Mouse (Mus musculus): ENCODE results near the gene Zfp382. TPM values are rescaled to one million over a fixed set of nuclear protein-coding genes. Genes with fewer than 3 reads are reported as not detected.
"Not testable (repeated sequence)": the region's sequence is repeated elsewhere in the genome, so short reads cannot be mapped to it uniquely, and the experiment has no call there.

The Zfp382 gene
- polyA plus RNA-seq, 1 experiment: 0.92 TPM

- no peak for DNase-seq (ENCODE audit: low read depth in 1 of 2, low spot score in 2 of 2)
- no peaks in the 10 kb centered on the region for H3K27me3 ChIP-seq (ENCODE audit: control insufficient read depth, insufficient read depth, low read length)
- peak overlapping the region; percentile 88 for H3K4me3 ChIP-seq (ENCODE audit: extremely low read depth, insufficient read depth, insufficient read length)
- H3K36me3 ChIP-seq (ENCODE audit: control insufficient read depth, insufficient read depth, low read length): no peaks in the 10 kb centered on the region
- TF ChIP-seq CTCF (IDR thresholded peaks at IDR 0.05; ENCODE audit: extremely low read depth, insufficient read depth, insufficient read length, insufficient replicate concordance): no peak
- TF ChIP-seq POLR2A (IDR thresholded peaks at IDR 0.05; ENCODE audit: low read depth, low read length): no peak
- H3K4me1 ChIP-seq (ENCODE audit: control insufficient read depth, insufficient read depth, insufficient read length): peaks cover 5% of the 10 kb centered on the region
- WGBS: under 1% methylated on average over 21 of the region's 21 CpGs
- peak overlapping the region; percentile 79 for H3K27ac ChIP-seq (ENCODE audit: insufficient read depth, low read length)
Measured at GRCm38 (mm10) chr7:30168914-30169582, 47.3 kb downstream of the Zfp382 start.

- no peaks in the 10 kb centered on the region for H3K36me3 ChIP-seq (ENCODE audit: control insufficient read depth, insufficient read depth, low read length)
- H3K27me3 ChIP-seq (ENCODE audit: control insufficient read depth, insufficient read depth, low read length): no peaks in the 10 kb centered on the region
- peak within 1 kb of the TSS; percentile 79 for H3K27ac ChIP-seq (ENCODE audit: insufficient read depth, low read length)
- TF ChIP-seq CTCF (IDR thresholded peaks at IDR 0.05; ENCODE audit: extremely low read depth, insufficient read depth, insufficient read length, insufficient replicate concordance) (no peak), POLR2A (IDR thresholded peaks at IDR 0.05; ENCODE audit: low read depth, low read length) (peak; percentile 60; the same call in 1 of the 2 replicates)
- peaks cover 5% of the 10 kb centered on the region for H3K4me1 ChIP-seq (ENCODE audit: control insufficient read depth, insufficient read depth, insufficient read length)
- DNase-seq (ENCODE audit: low read depth in 1 of 2, low spot score in 2 of 2): peak; percentile 89 to 93
- WGBS: under 1% methylated on average over 36 of the region's 36 CpGs
- H3K4me3 ChIP-seq (ENCODE audit: extremely low read depth, insufficient read depth, insufficient read length): peak within 1 kb of the TSS; percentile 88
Measured at GRCm38 (mm10) chr7:30169583-30170282, 48.0 kb downstream of the Zfp382 start, which contains the start of gene Zfp146. Gene Zfp146 (minus strand): TSS chr7:30169750.

GRCm38 (mm10) chr7:30170283-30170951 lies 48.7 kb downstream of the Zfp382 start:
- Histone ChIP-seq H3K36me3 (ENCODE audit: control insufficient read depth, insufficient read depth, low read length) (no peaks in the 10 kb centered on the region), H3K27ac (ENCODE audit: insufficient read depth, low read length) (peak overlapping the region; percentile 74; the same call in 1 of the 2 replicates), H3K27me3 (ENCODE audit: control insufficient read depth, insufficient read depth, low read length) (no peaks in the 10 kb centered on the region), H3K4me1 (ENCODE audit: control insufficient read depth, insufficient read depth, insufficient read length) (peaks cover 5% of the 10 kb centered on the region), H3K4me3 (ENCODE audit: extremely low read depth, insufficient read depth, insufficient read length) (peak overlapping the region; percentile 88)
- 19% methylated on average over 11 of the region's 11 CpGs for WGBS
- no peak for DNase-seq (ENCODE audit: low read depth in 1 of 2, low spot score in 2 of 2)
- no peak for TF ChIP-seq CTCF (IDR thresholded peaks at IDR 0.05; ENCODE audit: extremely low read depth, insufficient read depth, insufficient read length, insufficient replicate concordance)
- TF ChIP-seq POLR2A (IDR thresholded peaks at IDR 0.05; ENCODE audit: low read depth, low read length): no peak

- WGBS: 26% methylated on average over 12 of the region's 12 CpGs
- TF ChIP-seq CTCF (IDR thresholded peaks at IDR 0.05; ENCODE audit: extremely low read depth, insufficient read depth, insufficient read length, insufficient replicate concordance): no peak
- TF ChIP-seq POLR2A (IDR thresholded peaks at IDR 0.05; ENCODE audit: low read depth, low read length): no peak
- Histone ChIP-seq H3K27me3 (ENCODE audit: control insufficient read depth, insufficient read depth, low read length) (no peaks in the 10 kb centered on the region), H3K36me3 (ENCODE audit: control insufficient read depth, insufficient read depth, low read length) (0 out of 2 replicates have a peak, but pooled peaks cover 3% of the 10 kb centered on the region), H3K27ac (ENCODE audit: insufficient read depth, low read length) (no peak overlapping the region), H3K4me3 (ENCODE audit: extremely low read depth, insufficient read depth, insufficient read length) (no peak overlapping the region), H3K4me1 (ENCODE audit: control insufficient read depth, insufficient read depth, insufficient read length) (no peaks in the 10 kb centered on the region)
- DNase-seq (ENCODE audit: low read depth in 1 of 2, low spot score in 2 of 2): no peak
Measured at GRCm38 (mm10) chr7:30176474-30176873, 54.7 kb downstream of the Zfp382 start.

GRCm38 (mm10) chr7:30178256-30178655 lies 56.5 kb downstream of the Zfp382 start:
- WGBS: 93% methylated on average over 11 of the region's 11 CpGs
- DNase-seq (ENCODE audit: low read depth in 1 of 2, low spot score in 2 of 2): no peak
- TF ChIP-seq CTCF (IDR thresholded peaks at IDR 0.05; ENCODE audit: extremely low read depth, insufficient read depth, insufficient read length, insufficient replicate concordance) (no peak), POLR2A (IDR thresholded peaks at IDR 0.05; ENCODE audit: low read depth, low read length) (no peak)

GRCm38 (mm10) chr7:30181308-30181707 lies 59.6 kb downstream of the Zfp382 start:
- peak; percentile 60 to 67 for DNase-seq (ENCODE audit: low read depth in 1 of 2, low spot score in 2 of 2)
- no peaks in the 10 kb centered on the region; the same call in 1 of the 2 replicates for H3K4me1 ChIP-seq (ENCODE audit: control insufficient read depth, insufficient read depth, insufficient read length)

More at GRCm38 (mm10) chr7:30178256-30178655, 56.5 kb downstream of the Zfp382 start:
- H3K4me1 ChIP-seq (ENCODE audit: control insufficient read depth, insufficient read depth, insufficient read length): no peaks in the 10 kb centered on the region
- H3K27me3 ChIP-seq (ENCODE audit: control insufficient read depth, insufficient read depth, low read length): no peaks in the 10 kb centered on the region
- 0 out of 2 replicates have a peak, but pooled peaks cover 3% of the 10 kb centered on the region for H3K36me3 ChIP-seq (ENCODE audit: control insufficient read depth, insufficient read depth, low read length)
- no peak overlapping the region for H3K4me3 ChIP-seq (ENCODE audit: extremely low read depth, insufficient read depth, insufficient read length)
- H3K27ac ChIP-seq (ENCODE audit: insufficient read depth, low read length): no peak overlapping the region

GRCm38 (mm10) chr7:30181929-30182328 lies 60.2 kb downstream of the Zfp382 start:
- H3K4me3 ChIP-seq (ENCODE audit: extremely low read depth, insufficient read depth, insufficient read length); H3K36me3 ChIP-seq (ENCODE audit: control insufficient read depth, insufficient read depth, low read length); H3K27ac ChIP-seq (ENCODE audit: insufficient read depth, low read length); H3K4me1 ChIP-seq (ENCODE audit: control insufficient read depth, insufficient read depth, insufficient read length); H3K27me3 ChIP-seq (ENCODE audit: control insufficient read depth, insufficient read depth, low read length); DNase-seq (ENCODE audit: low read depth in 1 of 2, low spot score in 2 of 2): not testable (repeated sequence)
- WGBS: 90% methylated on average over 9 of the region's 10 CpGs

More at GRCm38 (mm10) chr7:30181308-30181707, 59.6 kb downstream of the Zfp382 start:
- H3K27me3 ChIP-seq (ENCODE audit: control insufficient read depth, insufficient read depth, low read length): no peaks in the 10 kb centered on the region
- 9% methylated on average over 4 of the region's 4 CpGs for WGBS
- no peak for TF ChIP-seq POLR2A (IDR thresholded peaks at IDR 0.05; ENCODE audit: low read depth, low read length)
- peak; percentile 82; the same call in 1 of the 2 replicates for TF ChIP-seq CTCF (IDR thresholded peaks at IDR 0.05; ENCODE audit: extremely low read depth, insufficient read depth, insufficient read length, insufficient replicate concordance)
- no peak overlapping the region for H3K27ac ChIP-seq (ENCODE audit: insufficient read depth, low read length)
- H3K36me3 ChIP-seq (ENCODE audit: control insufficient read depth, insufficient read depth, low read length): peaks cover 3% of the 10 kb centered on the region
- no peak overlapping the region for H3K4me3 ChIP-seq (ENCODE audit: extremely low read depth, insufficient read depth, insufficient read length)

- 68% methylated on average over 7 of the region's 7 CpGs for WGBS
- H3K27me3 ChIP-seq (ENCODE audit: control insufficient read depth, insufficient read depth, low read length); H3K4me3 ChIP-seq (ENCODE audit: extremely low read depth, insufficient read depth, insufficient read length); DNase-seq (ENCODE audit: low read depth in 1 of 2, low spot score in 2 of 2); H3K4me1 ChIP-seq (ENCODE audit: control insufficient read depth, insufficient read depth, insufficient read length); H3K27ac ChIP-seq (ENCODE audit: insufficient read depth, low read length): not testable (repeated sequence)
- H3K36me3 ChIP-seq (ENCODE audit: control insufficient read depth, insufficient read depth, low read length): peaks cover 12% of the 10 kb centered on the region
Measured at GRCm38 (mm10) chr7:30183189-30183588, 61.4 kb downstream of the Zfp382 start.

Data from spleen, adult 2 months (tissue).